Mouse (Mus musculus) stomach, postnatal 0 days (tissue): ENCODE data around the gene Nsa2.
"Not testable (repeated sequence)": the region's sequence is repeated elsewhere in the genome, so short reads cannot be mapped to it uniquely, and the experiment has no call there.

ENCODE experiments used
- CTCF ChIP-seq: IDR thresholded peaks from 2 replicates; pipeline ENCODE4 v1.5.1; 2016; ENCODE audit warnings: antibody characterized with exemption, low read depth, mild to moderate bottlenecking, moderate library complexity
- EP300 ChIP-seq: optimal IDR thresholded peaks from 2 replicates; pipeline ENCODE3; 2016; ENCODE audit warnings: antibody characterized with exemption

DNA sequence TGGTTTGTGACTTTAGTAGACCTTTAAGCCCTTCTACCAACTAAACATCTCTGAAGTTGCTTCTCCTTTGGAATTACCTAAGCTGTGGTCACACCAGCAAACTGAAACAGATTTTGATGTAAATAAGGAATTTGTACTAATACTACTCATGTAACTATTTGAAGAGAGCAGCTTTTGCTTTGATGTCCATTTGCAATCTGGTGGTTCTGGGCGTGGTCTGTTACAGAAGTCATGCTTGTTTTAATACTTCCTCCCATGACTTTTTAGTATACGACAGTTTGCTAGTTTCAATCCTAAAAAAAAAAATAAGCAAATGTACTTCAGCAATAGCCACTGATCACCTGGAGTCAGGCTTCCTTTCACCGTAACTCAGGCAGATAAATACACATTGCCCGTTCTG, 8.1 kb downstream of the Nsa2 start:
- TF ChIP-seq CTCF, EP300: not testable (repeated sequence)
